Mouse (Mus musculus): Measurements from ENCODE around the gene Tex21.
A peak's percentile ranks its signal among the peaks of the same experiment; 100 is the strongest.

DNA sequence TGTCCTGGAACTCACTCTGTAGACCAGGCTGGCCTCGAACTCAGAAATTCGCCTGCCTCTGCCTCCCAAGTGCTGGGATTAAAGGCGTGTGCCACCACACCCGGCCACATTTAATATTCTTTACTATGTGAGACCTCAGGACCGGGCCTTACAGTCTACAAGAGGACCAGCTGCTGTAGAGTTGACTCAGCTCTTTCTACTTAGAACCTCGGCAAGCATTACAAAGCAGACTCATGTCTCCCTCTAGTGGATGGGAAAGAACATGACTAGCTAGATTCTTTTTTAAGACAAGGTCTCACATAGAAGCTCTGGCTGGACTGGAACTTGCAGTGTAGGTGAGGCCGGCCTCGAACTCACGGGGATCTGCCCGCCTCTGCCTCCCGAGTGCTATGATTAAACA lies 55.6 kb downstream of the Tex21 start:
- TF ChIP-seq CTCF (IDR thresholded peaks at IDR 0.05; ENCODE audit: extremely low read depth, insufficient read length, insufficient replicate concordance, low read depth, low read length) (peak; percentile 35; the same call in 1 of the 2 replicates), POLR2A (IDR thresholded peaks at IDR 0.05; ENCODE audit: low read depth, low read length) (no peak)
